Mouse (Mus musculus) intestine, embryonic 15.5 days (tissue): ENCODE results near the gene Psmb3. TPM values are rescaled to one million over a fixed set of nuclear protein-coding genes. Genes with fewer than 3 reads are reported as not detected.
"Not testable (repeated sequence)": the region's sequence is repeated elsewhere in the genome, so short reads cannot be mapped to it uniquely, and the experiment has no call there.

Source experiments
- ATAC-seq: fragments of 200-750 bp; cut with Nextera tagmentation; 2 replicates; pipeline ENCODE4 v1.8.0; 2017; ENCODE audit warnings: moderate TSS enrichment, moderate library complexity
- H3K27ac ChIP-seq: fragments of 300-500 bp; sonication (generic); 2 replicates; pipeline ENCODE4 v1.5.1; 2015; ENCODE audit warnings: mild to moderate bottlenecking, inconsistent platforms
- H3K27me3 ChIP-seq: fragments of 300-500 bp; sonication (generic); replicated peaks from 2 replicates; pipeline ENCODE4 v1.6.1; 2015; ENCODE audit warnings: inconsistent platforms
- H3K36me3 ChIP-seq: fragments of 300-500 bp; sonication (generic); 2 replicates; pipeline ENCODE4 v1.6.1; 2015; ENCODE audit warnings: inconsistent platforms
- H3K4me1 ChIP-seq: fragments of 300-500 bp; sonication (generic); replicated peaks from 2 replicates; pipeline ENCODE4 v1.6.1; 2015; ENCODE audit warnings: inconsistent platforms
- H3K4me2 ChIP-seq: fragments of 300-500 bp; sonication (generic); replicated peaks from 2 replicates; pipeline ENCODE4 v1.6.1; 2015; ENCODE audit warnings: mild to moderate bottlenecking, inconsistent platforms
- H3K4me3 ChIP-seq: fragments of 300-500 bp; sonication (generic); replicated peaks from 2 replicates; pipeline ENCODE4 v1.5.1; 2015; ENCODE audit warnings: inconsistent platforms
- H3K9ac ChIP-seq: fragments of 300-500 bp; sonication (generic); 2 replicates; pipeline ENCODE4 v1.6.1; 2015; ENCODE audit warnings: inconsistent platforms
- H3K9me3 ChIP-seq: fragments of 300-500 bp; sonication (generic); 2 replicates; pipeline ENCODE4 v1.6.1; 2016; ENCODE audit warnings: inconsistent platforms
- WGBS: fragments of 180-500 bp; shearing (Covaris S2); methylation state at CpG from one replicate; pipeline ENCODE4 v1.1.7; 2015; 5-methylcytosine and 5-hydroxymethylcytosine counted together
- polyA plus RNA-seq: library from polyadenylated mRNA; unstranded; fragments of >200 nt; fragmentation: Nextera tagmentation; extraction: Ambion mirVana; gene quantifications from 2 replicates; pipeline ENCODE4 v1.2.1, GENCODE M21; 2015

The Psmb3 gene
- 426 and 480 TPM in 2 replicates for polyA plus RNA-seq

DNA sequence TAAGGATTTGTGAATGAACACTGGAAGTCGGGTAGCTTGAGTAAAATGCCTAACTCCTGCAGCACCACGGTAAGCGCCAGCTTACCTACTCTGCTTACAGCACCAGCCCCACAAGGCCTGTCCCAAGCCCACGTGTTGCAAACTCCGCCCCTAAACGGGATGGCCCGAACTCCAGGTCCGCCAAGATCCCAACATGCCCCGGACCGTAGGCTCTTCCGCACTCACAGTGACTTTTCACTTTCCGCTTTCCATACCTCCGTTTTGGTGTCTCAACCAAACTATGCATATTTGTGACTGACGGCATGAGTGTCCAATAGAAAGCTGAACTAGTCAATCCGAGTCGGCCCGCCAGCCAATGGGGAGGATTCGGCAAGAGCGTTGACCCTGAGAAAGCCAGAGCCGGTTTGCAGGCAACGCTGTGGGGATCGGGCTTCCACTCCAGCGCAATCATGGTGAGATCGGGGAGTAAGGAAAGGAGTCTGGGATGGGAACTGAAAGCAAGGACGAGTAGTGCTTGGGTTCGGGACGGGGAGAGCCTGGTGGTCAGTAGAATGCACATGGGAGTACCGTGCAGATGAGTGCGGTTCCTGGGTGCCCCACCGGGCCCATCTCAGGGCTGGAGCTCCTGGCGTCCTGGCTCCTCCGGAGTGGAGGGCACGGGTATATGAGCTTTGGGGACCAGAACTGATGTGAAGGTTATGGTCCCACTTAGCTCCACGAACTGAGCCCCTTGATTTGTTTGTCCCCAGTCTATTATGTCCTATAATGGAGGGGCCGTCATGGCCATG is at the start of gene Psmb3:
Gene Psmb3 (plus strand): TSS at position 361 of the 788 bp plus-strand sequence.
- H3K4me3 ChIP-seq, result peak within 1 kb of the TSS; percentile 83
- H3K9me3 ChIP-seq, result no peaks in the 10 kb centered on the region
- WGBS, result under 1% methylated on average over 35 of the region's 35 CpGs
- H3K27ac ChIP-seq, result peak within 1 kb of the TSS; percentile 79
- no peaks in the 10 kb centered on the region for H3K27me3 ChIP-seq
- H3K4me1 ChIP-seq, result peaks cover 23% of the 10 kb centered on the region
- H3K36me3 ChIP-seq, result peaks cover 12% of the 10 kb centered on the region
- peak within 1 kb of the TSS; percentile 81 for H3K4me2 ChIP-seq
- ATAC-seq, result peak; percentile 89
- H3K9ac ChIP-seq, result peak within 1 kb of the TSS; percentile 86

DNA sequence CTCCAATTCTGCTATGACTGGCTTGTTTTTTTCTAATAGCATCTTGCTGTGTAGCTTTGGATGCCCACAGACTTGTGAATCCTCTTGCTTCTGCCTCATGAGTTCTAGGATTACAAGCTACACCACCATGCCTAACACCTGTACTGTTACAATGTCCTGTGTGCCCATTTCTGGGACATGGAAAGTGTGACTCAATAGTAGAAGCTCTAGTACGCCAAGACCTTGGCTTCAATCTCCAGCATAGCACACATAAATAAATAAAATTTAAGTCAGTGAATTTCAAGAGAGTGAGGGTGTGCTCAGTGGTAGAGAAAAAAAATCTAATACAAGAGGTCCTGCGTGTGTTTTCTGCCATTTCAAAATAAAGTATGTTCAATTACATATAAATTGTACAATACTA is 49.0 kb upstream of the Psmb3 start:
- H3K9ac ChIP-seq, result no peak overlapping the region
- no peaks in the 10 kb centered on the region for H3K9me3 ChIP-seq
- no peak overlapping the region for H3K4me3 ChIP-seq
- no peaks in the 10 kb centered on the region for H3K27me3 ChIP-seq
- ATAC-seq, result no peak
- no peaks in the 10 kb centered on the region for H3K36me3 ChIP-seq
- no peak overlapping the region for H3K27ac ChIP-seq
- WGBS, result 89% methylated on average over 2 of the region's 2 CpGs
- H3K4me2 ChIP-seq, result no peak overlapping the region
- H3K4me1 ChIP-seq, result 0 out of 2 replicates have a peak, but pooled peaks cover 7% of the 10 kb centered on the region

DNA sequence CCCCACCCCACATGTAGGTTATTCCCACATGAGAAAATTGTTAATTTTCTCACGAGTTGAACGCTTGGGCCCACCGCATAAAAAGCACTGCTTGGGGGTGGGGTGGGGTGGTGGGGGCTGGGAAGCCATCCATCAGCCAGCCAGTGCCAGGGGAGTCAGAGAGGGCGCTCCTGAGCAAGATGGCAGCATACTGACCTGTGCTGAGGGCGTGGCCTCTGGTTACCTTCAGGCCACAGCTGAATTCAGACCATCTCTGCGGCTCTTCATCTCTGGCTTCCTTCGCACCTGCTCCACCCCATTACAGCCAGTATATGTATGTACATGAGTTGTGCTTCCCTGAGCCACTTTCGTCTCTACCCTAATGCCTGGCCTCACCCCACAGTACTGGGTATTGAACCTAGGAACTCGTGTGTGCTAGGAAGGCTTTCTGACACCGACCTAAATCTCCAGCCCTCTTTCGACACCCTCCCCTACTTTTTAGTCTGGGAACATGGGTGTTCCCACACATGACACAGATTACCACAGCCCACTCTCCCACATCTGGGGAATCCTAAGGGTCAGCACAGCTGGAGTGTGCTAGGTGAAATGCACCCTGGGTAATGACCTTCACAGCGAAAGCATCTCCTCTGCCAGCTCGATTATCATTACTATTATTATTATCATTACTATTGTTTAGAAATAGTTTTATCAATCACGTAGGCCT is 46.8 kb upstream of the Psmb3 start:
- Histone ChIP-seq H3K9ac (no peak overlapping the region), H3K27ac (no peak overlapping the region), H3K4me2 (no peak overlapping the region), H3K4me1 (peaks cover 22% of the 10 kb centered on the region), H3K9me3 (no peaks in the 10 kb centered on the region), H3K4me3 (no peak overlapping the region), H3K27me3 (no peaks in the 10 kb centered on the region), H3K36me3 (no peaks in the 10 kb centered on the region)
- no peak for ATAC-seq
- WGBS, result 76% methylated on average over 14 of the region's 14 CpGs

- Histone ChIP-seq H3K4me2 (no peak overlapping the region), H3K4me3 (no peak overlapping the region), H3K27me3 (peaks cover 5% of the 10 kb centered on the region; the same call in 1 of the 2 replicates), H3K36me3 (no peaks in the 10 kb centered on the region), H3K9me3 (no peaks in the 10 kb centered on the region), H3K4me1 (peaks cover 31% of the 10 kb centered on the region), H3K9ac (no peak overlapping the region), H3K27ac (no peak overlapping the region)
- 45% methylated on average over 5 of the region's 6 CpGs for WGBS
- ATAC-seq, result no peak
These were observed 45.8 kb upstream of the Psmb3 start for GRCm38 (mm10) chr11:97657184-97657945.

- 89% methylated on average over 6 of the region's 6 CpGs for WGBS
- not testable (repeated sequence) for H3K9me3 ChIP-seq
These were observed 45.2 kb upstream of the Psmb3 start for GRCm38 (mm10) chr11:97657967-97658366.

DNA sequence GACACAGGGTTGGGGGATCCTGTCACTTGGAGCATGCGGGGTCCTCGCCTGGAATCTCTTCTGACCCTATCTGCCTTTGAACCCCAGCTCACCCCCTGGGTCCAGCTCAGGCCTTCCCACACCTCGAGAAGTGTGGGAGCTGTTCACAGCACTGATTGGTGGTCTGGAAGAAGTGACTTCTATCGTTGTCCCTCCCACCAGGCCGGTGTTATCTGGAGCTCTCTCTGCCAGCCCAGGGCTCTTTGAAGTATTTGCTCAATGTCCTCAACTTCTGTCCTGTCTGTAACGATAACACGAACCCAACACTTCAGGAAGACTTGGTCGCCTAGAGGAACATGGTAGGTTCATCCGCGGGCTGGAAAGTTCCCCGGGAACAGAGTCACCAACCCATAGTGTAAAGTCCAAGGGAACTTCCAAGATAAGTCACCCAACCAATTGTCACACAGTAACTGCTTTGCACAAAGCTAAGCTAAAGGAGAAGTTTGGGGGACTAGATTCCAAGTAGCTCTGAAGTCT is 44.4 kb upstream of the Psmb3 start:
- Histone ChIP-seq H3K36me3 (no peaks in the 10 kb centered on the region), H3K9me3 (no peaks in the 10 kb centered on the region), H3K9ac (peak overlapping the region; percentile 89; the same call in 1 of the 2 replicates), H3K4me1 (peaks cover 35% of the 10 kb centered on the region), H3K27me3 (peaks cover 5% of the 10 kb centered on the region; the same call in 1 of the 2 replicates), H3K4me2 (peak overlapping the region; percentile 87), H3K4me3 (peak overlapping the region; percentile 90), H3K27ac (peak overlapping the region; percentile 92)
- ATAC-seq, result no peak
- 45% methylated on average over 11 of the region's 11 CpGs for WGBS

More at GRCm38 (mm10) chr11:97657967-97658366, 45.2 kb upstream of the Psmb3 start:
- H3K4me1 ChIP-seq, result peaks cover 35% of the 10 kb centered on the region
- H3K4me2 ChIP-seq, H3K36me3 ChIP-seq, H3K27ac ChIP-seq, H3K9ac ChIP-seq, H3K27me3 ChIP-seq, H3K4me3 ChIP-seq, ATAC-seq: not testable (repeated sequence)

GRCm38 (mm10) chr11:97659267-97659989 is 43.8 kb upstream of the Psmb3 start:
- Histone ChIP-seq H3K36me3 (no peaks in the 10 kb centered on the region), H3K27ac (peak overlapping the region; percentile 92), H3K4me2 (peak overlapping the region; percentile 87), H3K9ac (peak overlapping the region; percentile 89), H3K4me1 (peaks cover 37% of the 10 kb centered on the region), H3K9me3 (no peaks in the 10 kb centered on the region), H3K4me3 (peak overlapping the region; percentile 90), H3K27me3 (peaks cover 5% of the 10 kb centered on the region; the same call in 1 of the 2 replicates)
- ATAC-seq, result no peak
- WGBS, result 5% methylated on average over 13 of the region's 13 CpGs

GRCm38 (mm10) chr11:97659990-97660714 is 43.0 kb upstream of the Psmb3 start:
- WGBS, result under 1% methylated on average over 74 of the region's 78 CpGs
- peaks cover 5% of the 10 kb centered on the region; the same call in 1 of the 2 replicates for H3K27me3 ChIP-seq
- H3K27ac ChIP-seq, result peak overlapping the region; percentile 92
- H3K36me3 ChIP-seq, result peaks cover under 1% of the 10 kb centered on the region; the same call in 1 of the 2 replicates
- H3K4me1 ChIP-seq, result peaks cover 44% of the 10 kb centered on the region
- peak overlapping the region; percentile 90 for H3K4me3 ChIP-seq
- peak; percentile 81 for ATAC-seq
- H3K9ac ChIP-seq, result peak overlapping the region; percentile 89
- peak overlapping the region; percentile 87 for H3K4me2 ChIP-seq
- H3K9me3 ChIP-seq, result no peaks in the 10 kb centered on the region

DNA sequence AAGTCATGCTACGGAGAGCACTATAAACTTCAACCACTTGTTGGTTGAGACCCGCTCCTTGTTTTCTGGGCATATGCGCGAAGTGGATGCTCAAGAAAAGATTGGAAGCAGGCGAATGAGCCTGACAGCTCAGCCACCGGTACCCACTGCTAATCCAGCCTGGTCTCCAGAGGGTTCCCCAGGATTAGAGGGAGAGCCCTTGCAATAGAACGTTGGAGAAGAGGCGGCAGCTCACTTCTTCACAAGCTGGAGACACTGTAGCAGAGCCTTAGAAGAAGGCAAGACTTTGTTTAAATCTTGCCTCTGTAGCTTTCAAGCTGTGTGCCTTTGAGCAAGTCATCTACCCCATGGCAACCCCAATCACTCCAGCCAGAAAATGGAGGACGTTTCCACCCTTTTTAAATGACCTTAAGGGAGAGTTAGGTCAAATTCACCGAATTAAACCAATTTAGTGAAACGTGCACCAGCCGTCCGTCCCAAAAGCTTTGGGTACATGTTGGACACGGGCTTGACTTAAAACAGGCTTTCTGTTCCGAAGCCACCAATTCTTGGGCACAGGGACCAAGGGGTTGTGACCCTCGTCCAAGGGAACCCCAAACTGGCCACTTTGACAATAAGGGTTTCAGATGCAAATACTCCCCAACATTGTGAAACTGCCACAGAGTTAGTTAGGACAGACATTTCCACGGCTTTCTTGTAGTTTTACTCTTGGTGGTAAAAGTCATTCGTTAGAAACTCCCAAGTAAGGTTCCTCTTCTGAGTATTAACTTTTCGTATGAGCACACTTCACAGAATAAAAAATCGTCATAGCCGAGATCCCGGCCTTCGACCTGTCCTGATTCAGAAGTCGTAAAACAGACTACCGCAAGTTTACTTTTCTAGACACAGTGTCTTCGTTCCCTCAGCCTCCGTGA is 42.2 kb upstream of the Psmb3 start:
- Histone ChIP-seq H3K9ac (peak overlapping the region; percentile 37), H3K9me3 (no peaks in the 10 kb centered on the region), H3K4me3 (peak overlapping the region; percentile 90), H3K4me1 (peaks cover 44% of the 10 kb centered on the region), H3K36me3 (peaks cover 8% of the 10 kb centered on the region), H3K27me3 (peaks cover 5% of the 10 kb centered on the region; the same call in 1 of the 2 replicates), H3K4me2 (peak overlapping the region; percentile 87), H3K27ac (peak overlapping the region; percentile 92)
- WGBS, result 5% methylated on average over 27 of the region's 27 CpGs
- ATAC-seq, result no peak

GRCm38 (mm10) chr11:97661648-97662133 is 41.5 kb upstream of the Psmb3 start:
- H3K9me3 ChIP-seq, result no peaks in the 10 kb centered on the region
- under 1% methylated on average over 20 of the region's 20 CpGs for WGBS
- peaks cover 44% of the 10 kb centered on the region for H3K4me1 ChIP-seq
- H3K27me3 ChIP-seq, result peaks cover 5% of the 10 kb centered on the region; the same call in 1 of the 2 replicates
- H3K4me2 ChIP-seq, result peak overlapping the region; percentile 87
- H3K4me3 ChIP-seq, result peak overlapping the region; percentile 90
- peaks cover 13% of the 10 kb centered on the region for H3K36me3 ChIP-seq
- H3K9ac ChIP-seq, result peak overlapping the region; percentile 36
- ATAC-seq, result peak; percentile 19
- peak overlapping the region; percentile 92 for H3K27ac ChIP-seq
